Mouse (Mus musculus) megakaryocyte-erythroid progenitor cell, adult 5-6 weeks (primary cell): ENCODE measurements around the gene Defa32. TPM values are rescaled to one million over a fixed set of nuclear protein-coding genes. Genes with fewer than 3 reads are reported as not detected.
"Not testable (repeated sequence)": the region's sequence is repeated elsewhere in the genome, so short reads cannot be mapped to it uniquely, and the experiment has no call there.

Experiments used
- ATAC-seq: replicated peaks from 2 replicates; pipeline ENCODE4 v1.8.0; 2016; ENCODE audit warnings: mild to moderate bottlenecking, inconsistent platforms; ENCODE audit not compliant: severe bottlenecking, poor library complexity, low FRiP score, low TSS enrichment
- total RNA-seq, 2 experiments: library from RNA; stranded (forward) in 1 of 2; stranded (reverse) in 1 of 2; fragments of 200-1000, 215-1000 nt in 1 of 2; fragments of >200 nt in 1 of 2; fragmentation: Nextera tagmentation in 1 of 2; gene quantifications; 2 replicates each; pipeline ENCODE4 v1.2.3; 2014 to 2017

Gene Defa32
- total RNA-seq (2014; fragmentation: Nextera tagmentation) (not detected in 2 replicates), total RNA-seq (2017) (not detected in 2 replicates)

GRCm38 (mm10) chr8:21528732-21529131, at the start of gene Defa32:
Gene Defa32 (plus strand): TSS chr8:21529032.
- not testable (repeated sequence) for ATAC-seq

DNA sequence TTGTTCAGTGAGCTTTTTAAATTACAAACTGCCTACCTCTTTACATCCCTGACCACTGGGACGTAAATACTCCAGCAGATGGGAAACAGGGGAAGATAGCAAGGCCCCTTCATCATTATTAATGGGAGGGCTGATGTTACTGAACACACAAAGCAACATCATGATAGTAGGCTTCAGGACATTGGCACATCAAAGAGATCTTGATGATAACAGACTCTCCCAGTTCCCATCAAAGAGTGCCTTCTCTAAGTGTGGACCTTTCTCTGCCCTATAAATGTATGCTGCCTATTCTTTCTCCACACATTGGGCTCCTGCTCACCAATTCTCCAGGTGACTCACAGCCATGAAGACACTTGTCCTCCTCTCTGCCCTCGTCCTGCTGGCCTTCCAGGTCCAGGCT, 19.9 kb upstream of the Defa32 start, which contains the start of gene Defa20:
Defa20 (plus strand) TSS at position 301 of the 400 bp plus-strand sequence.
- ATAC-seq = not testable (repeated sequence)

- ATAC-seq = not testable (repeated sequence)
Measured at GRCm38 (mm10) chr8:21565086-21565485, 36.3 kb downstream of the Defa32 start, which contains the start of gene Defa37. Gene Defa37 (plus strand): TSS chr8:21565386.

Other genes with a start within 250 kb of the Defa32 start
- not detected in 2 replicates for gene Defa27, start 213.5 kb upstream of the Defa32 start, total RNA-seq (2014; fragmentation: Nextera tagmentation)
- gene Defa27, start 213.5 kb upstream of the Defa32 start, total RNA-seq (2017) = not detected in 2 replicates
- gene Defa29, start 202.0 kb upstream of the Defa32 start, total RNA-seq (2014; fragmentation: Nextera tagmentation) = not detected in 2 replicates
- not detected in 2 replicates for gene Defa29, start 202.0 kb upstream of the Defa32 start, total RNA-seq (2017)
- gene Defa2, start 150.5 kb upstream of the Defa32 start, total RNA-seq (2014; fragmentation: Nextera tagmentation) = not detected in 2 replicates
- gene Defa2, start 150.5 kb upstream of the Defa32 start, total RNA-seq (2017) = not detected in 2 replicates
- not detected in 2 replicates for gene Defa33, start 137.2 kb upstream of the Defa32 start, total RNA-seq (2014; fragmentation: Nextera tagmentation)
- gene Defa33, start 137.2 kb upstream of the Defa32 start, total RNA-seq (2017) = not detected in 2 replicates
- not detected in 2 replicates for gene Defa36, start 101.6 kb upstream of the Defa32 start, total RNA-seq (2014; fragmentation: Nextera tagmentation)
- not detected in 2 replicates for gene Defa36, start 101.6 kb upstream of the Defa32 start, total RNA-seq (2017)
- not detected in 2 replicates for gene Gm7849, start 72.5 kb upstream of the Defa32 start, total RNA-seq (2014; fragmentation: Nextera tagmentation)
- not detected in 2 replicates for gene Gm7849, start 72.5 kb upstream of the Defa32 start, total RNA-seq (2017)
- gene Defa20, start 19.8 kb upstream of the Defa32 start, total RNA-seq (2014; fragmentation: Nextera tagmentation) = not detected in 2 replicates
- gene Defa20, start 19.8 kb upstream of the Defa32 start, total RNA-seq (2017) = not detected in 2 replicates
- not detected in 2 replicates for gene Defa37, start 36.4 kb downstream of the Defa32 start, total RNA-seq (2014; fragmentation: Nextera tagmentation)
- not detected in 2 replicates for gene Defa37, start 36.4 kb downstream of the Defa32 start, total RNA-seq (2017)
- not detected in 2 replicates for gene Defa28, start 54.0 kb downstream of the Defa32 start, total RNA-seq (2014; fragmentation: Nextera tagmentation)
- not detected in 2 replicates for gene Defa28, start 54.0 kb downstream of the Defa32 start, total RNA-seq (2017)
- gene Gm7861, start 65.5 kb downstream of the Defa32 start, total RNA-seq (2014; fragmentation: Nextera tagmentation) = not detected in 2 replicates
- gene Gm7861, start 65.5 kb downstream of the Defa32 start, total RNA-seq (2017) = not detected in 2 replicates
- gene Defa26, start 89.2 kb downstream of the Defa32 start, total RNA-seq (2014; fragmentation: Nextera tagmentation) = not detected in 2 replicates
- not detected in 2 replicates for gene Defa26, start 89.2 kb downstream of the Defa32 start, total RNA-seq (2017)
- not detected in 2 replicates for gene Defa17, start 126.7 kb downstream of the Defa32 start, total RNA-seq (2014; fragmentation: Nextera tagmentation)
- gene Defa17, start 126.7 kb downstream of the Defa32 start, total RNA-seq (2017) = not detected in 2 replicates
- not detected in 2 replicates for gene Defa34, start 136.8 kb downstream of the Defa32 start, total RNA-seq (2014; fragmentation: Nextera tagmentation)
- gene Defa34, start 136.8 kb downstream of the Defa32 start, total RNA-seq (2017) = not detected in 2 replicates
- not detected in 2 replicates for gene AY761184, start 174.6 kb downstream of the Defa32 start, total RNA-seq (2014; fragmentation: Nextera tagmentation)
- not detected in 2 replicates for gene AY761184, start 174.6 kb downstream of the Defa32 start, total RNA-seq (2017)
- gene Defa24, start 205.5 kb downstream of the Defa32 start, total RNA-seq (2014; fragmentation: Nextera tagmentation) = not detected in 2 replicates
- not detected in 2 replicates for gene Defa24, start 205.5 kb downstream of the Defa32 start, total RNA-seq (2017)